ENCODE assay signal across 11 mouse cellular contexts in the genomic region with DNA sequence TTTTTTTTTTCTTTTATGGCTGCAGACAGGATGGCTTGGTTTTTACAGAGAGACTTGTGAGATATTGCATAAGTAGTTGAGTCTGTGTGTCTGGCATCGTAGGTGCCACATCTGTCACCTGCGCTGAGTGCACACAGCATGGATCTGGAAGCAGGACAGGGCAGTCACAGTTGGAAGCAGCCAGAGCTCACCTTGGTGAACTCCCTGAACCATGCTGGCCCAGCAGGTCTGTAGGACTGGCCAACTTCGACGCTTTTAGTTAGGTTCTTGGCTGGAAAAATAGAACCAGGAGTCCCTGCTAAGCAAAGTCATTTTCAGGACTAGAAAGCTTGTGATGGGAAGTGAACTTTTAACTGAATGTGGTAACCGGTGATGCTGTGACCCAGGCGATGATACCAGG. TPM values are rescaled to one million over a fixed set of nuclear protein-coding genes. Genes with fewer than 3 reads are reported as not detected.
A peak's percentile ranks its signal among the peaks of the same experiment; 100 is the strongest.
DNase-seq lines count a peak whose midpoint lies in the region; ATAC-seq lines count a peak whose summit lies in the region.
"Had no signal": no experiment of that assay in that cellular context is flagged by ENCODE, and none has a peak within 500 bp of the region (broad histone marks: within the 10 kb centered on the region; RNA-seq: fewer than 3 reads in every experiment).

No protein-coding gene starts in this region.

- DNase-seq in embryonic facial prominence, embryonic 11.5 days (ENCODE audit: low spot score) = no peak
- DNase-seq in embryonic facial prominence, embryonic 10.5 days (ENCODE audit: low spot score) = no peak
- peak; percentile 48 for DNase-seq in cerebellum, adult 8-10 months
- DNase-seq in hindbrain, embryonic 10.5 days (ENCODE audit: low spot score) = no peak
- DNase-seq in midbrain, embryonic 14.5 days = no peak
- DNase-seq in adrenal gland, postnatal 10 days = no peak
- no peak for DNase-seq in spleen, adult 12 weeks (ENCODE audit: low spot score)
- DNase-seq: kidney, postnatal 14 days; lung, adult 2 months had no signal

- H3K36me3 ChIP-seq in embryonic facial prominence, embryonic 11.5 days (replicated peaks; ENCODE audit: control insufficient read depth, insufficient read depth, low read depth, low read length) = no peaks in the 10 kb centered on the region
- H3K36me3 ChIP-seq in embryonic facial prominence, embryonic 10.5 days (replicated peaks) = no peaks in the 10 kb centered on the region
- H3K36me3 ChIP-seq in hindbrain, embryonic 10.5 days = no peaks in the 10 kb centered on the region
- H3K36me3 ChIP-seq in midbrain, embryonic 14.5 days (ENCODE audit: control insufficient read depth, insufficient read depth, low read length) = no peaks in the 10 kb centered on the region
- H3K36me3 ChIP-seq: heart, embryonic 10.5 days had no signal

- H3K9ac ChIP-seq in embryonic facial prominence, embryonic 11.5 days (replicated peaks; ENCODE audit: low read length) = no peak overlapping the region
- H3K9ac ChIP-seq in midbrain, embryonic 14.5 days (replicated peaks; ENCODE audit: low read length) = no peak overlapping the region

- no peak overlapping the region for H3K4me2 ChIP-seq in embryonic facial prominence, embryonic 11.5 days (ENCODE audit: low read depth, low read length)
- H3K4me2 ChIP-seq in midbrain, embryonic 14.5 days (ENCODE audit: low read length) = 0 out of 2 replicates have a peak overlapping the region, but pooled peaks have one; percentile 3

- no peaks in the 10 kb centered on the region for H3K27me3 ChIP-seq in embryonic facial prominence, embryonic 11.5 days (ENCODE audit: control insufficient read depth, insufficient read depth, low read length)
- H3K27me3 ChIP-seq in embryonic facial prominence, embryonic 10.5 days (replicated peaks; ENCODE audit: low read depth, poor library complexity, severe bottlenecking) = no peaks in the 10 kb centered on the region
- no peaks in the 10 kb centered on the region for H3K27me3 ChIP-seq in hindbrain, embryonic 10.5 days (ENCODE audit: insufficient read depth, poor library complexity, severe bottlenecking)
- H3K27me3 ChIP-seq in midbrain, embryonic 14.5 days (ENCODE audit: control insufficient read depth, insufficient read depth, low read length) = no peaks in the 10 kb centered on the region

- ATAC-seq in embryonic facial prominence, embryonic 11.5 days (replicated peaks; ENCODE audit: insufficient number of reproducible peaks, low FRiP score, low TSS enrichment, low read depth) = no peak
- ATAC-seq in midbrain, embryonic 14.5 days (ENCODE audit: low FRiP score, low TSS enrichment) = no peak
- no peak for ATAC-seq in inflammation-experienced regulatory T-cells, adult 6 months

- peaks cover 14% of the 10 kb centered on the region for H3K4me1 ChIP-seq in embryonic facial prominence, embryonic 11.5 days (ENCODE audit: control insufficient read depth, insufficient read depth, low read length)
- peaks cover 92% of the 10 kb centered on the region for H3K4me1 ChIP-seq in embryonic facial prominence, embryonic 10.5 days
- H3K4me1 ChIP-seq in hindbrain, embryonic 10.5 days (replicated peaks) = peaks cover 94% of the 10 kb centered on the region
- peaks cover 88% of the 10 kb centered on the region for H3K4me1 ChIP-seq in midbrain, embryonic 14.5 days (ENCODE audit: control insufficient read depth, insufficient read depth, low read length)

- no peaks in the 10 kb centered on the region for H3K9me3 ChIP-seq in embryonic facial prominence, embryonic 11.5 days (replicated peaks; ENCODE audit: control insufficient read depth, low read length)
- no peaks in the 10 kb centered on the region for H3K9me3 ChIP-seq in embryonic facial prominence, embryonic 10.5 days
- no peaks in the 10 kb centered on the region for H3K9me3 ChIP-seq in hindbrain, embryonic 10.5 days
- no peaks in the 10 kb centered on the region for H3K9me3 ChIP-seq in midbrain, embryonic 14.5 days (ENCODE audit: control insufficient read depth, low read length)
- H3K9me3 ChIP-seq: heart, embryonic 10.5 days had no signal

- peak overlapping the region; percentile 7; the same call in 1 of the 2 replicates for H3K27ac ChIP-seq in embryonic facial prominence, embryonic 11.5 days (replicated peaks; ENCODE audit: low read depth, low read length)
- H3K27ac ChIP-seq in embryonic facial prominence, embryonic 10.5 days (replicated peaks) = no peak overlapping the region
- peak overlapping the region; percentile 66; the same call in 1 of the 2 replicates for H3K27ac ChIP-seq in hindbrain, embryonic 10.5 days
- H3K27ac ChIP-seq in midbrain, embryonic 14.5 days (replicated peaks; ENCODE audit: low read depth, low read length) = peak overlapping the region; percentile 78
- H3K27ac ChIP-seq: heart, embryonic 10.5 days had no signal

- no peak overlapping the region for H3K4me3 ChIP-seq in embryonic facial prominence, embryonic 11.5 days (ENCODE audit: low read depth, low read length)
- H3K4me3 ChIP-seq in embryonic facial prominence, embryonic 10.5 days = no peak overlapping the region
- H3K4me3 ChIP-seq in hindbrain, embryonic 10.5 days = no peak overlapping the region
- H3K4me3 ChIP-seq in midbrain, embryonic 14.5 days (replicated peaks; ENCODE audit: low read depth, low read length) = no peak overlapping the region
- H3K4me3 ChIP-seq: heart, embryonic 10.5 days had no signal

- 67% methylated on average over 6 of the region's 6 CpGs for WGBS in embryonic facial prominence, embryonic 11.5 days
- WGBS in embryonic facial prominence, embryonic 10.5 days = 59% methylated on average over 6 of the region's 6 CpGs
- 75% methylated on average over 6 of the region's 6 CpGs for WGBS in hindbrain, embryonic 10.5 days
- 66% methylated on average over 6 of the region's 6 CpGs for WGBS in midbrain, embryonic 14.5 days

RNA-seq across cellular contexts. Expression of gene Map4k4, which starts 46.5 kb away (rescaled TPM):
- 27.7 and 28.5 TPM in 2 replicates for polyA plus RNA-seq in embryonic facial prominence, embryonic 11.5 days (2014; fragmentation: Nextera tagmentation; extraction: Ambion mirVana)
- polyA plus RNA-seq in embryonic facial prominence, embryonic 10.5 days (2016; fragmentation: Nextera tagmentation; extraction: Ambion mirVana) = 37.6 and 41.4 TPM in 2 replicates
- polyA plus RNA-seq in hindbrain, embryonic 10.5 days (2016; fragmentation: Nextera tagmentation; extraction: Ambion mirVana) = 38.5 and 40.1 TPM in 2 replicates
- polyA plus RNA-seq in midbrain, embryonic 14.5 days (2014; fragmentation: Nextera tagmentation; extraction: Ambion mirVana) = 48.9 and 56.7 TPM in 2 replicates
- 10 to 100 TPM; 16.0 to 44.7 (median 36.6) TPM for polyA plus RNA-seq in inflammation-experienced regulatory T-cells, adult 6 months (2017; shearing (Covaris generic))
- 100 to 1,000 TPM; 138 to 167 TPM for total RNA-seq in adrenal gland, postnatal 10 days (2021)
